Mouse (Mus musculus) CH12.LX (cell line): ENCODE measurements at regions not wholly inside any gene's neighbourhood (a gene's known extent, or its start where the extent isn't known, plus 50 kb on each side); places are given as distances from the start of the nearest gene placed in this dataset.

Source experiments
- DNase-seq: peaks from one replicate; pipeline ENCODE4 v3.0.0-alpha.2; 2013; ENCODE audit errors: extremely low read depth
- H3K27ac ChIP-seq: 2 replicates; pipeline ENCODE4 v1.5.1; 2012; ENCODE audit warnings: low read depth, mild to moderate bottlenecking, control low read depth, moderate library complexity; ENCODE audit not compliant: insufficient read depth
- H3K27me3 ChIP-seq: replicated peaks from 2 replicates; pipeline ENCODE3; 2012; ENCODE audit warnings: inconsistent platforms
- H3K36me3 ChIP-seq, 2 experiments: replicated peaks in 1 of 2; 2 replicates each; pipeline versions ENCODE3 to v1.6.1; 2012; ENCODE audit warnings: inconsistent platforms in 1 of 2, low read length in 1 of 2, mild to moderate bottlenecking in 1 of 2, mixed read lengths in 1 of 2, moderate library complexity in 1 of 2; ENCODE audit not compliant: control insufficient read depth in 1 of 2, insufficient read depth in 1 of 2
- H3K4me1 ChIP-seq, 2 experiments: 2 replicates each; pipeline ENCODE4 v1.6.1; 2012; ENCODE audit warnings: inconsistent platforms in 1 of 2, moderate library complexity in 1 of 2; ENCODE audit not compliant: insufficient read depth in 2 of 2, control insufficient read depth in 1 of 2
- H3K4me2 ChIP-seq: 2 replicates; pipeline ENCODE4 v1.6.1; 2012; ENCODE audit warnings: low read depth, mild to moderate bottlenecking, control low read depth; ENCODE audit not compliant: poor library complexity, insufficient read depth, severe bottlenecking
- H3K4me3 ChIP-seq, 3 experiments: fragments of 150-350 bp in 1 of 3; sonication (generic) in 1 of 3; replicated peaks in 1 of 3; 2 replicates each; pipeline versions ENCODE3 to v1.5.1; 2011 to 2012; ENCODE audit warnings: low read depth in 2 of 3, low read length in 2 of 3, mild to moderate bottlenecking in 2 of 3, moderate library complexity in 2 of 3, control low read depth in 1 of 3, improper control_type of control experiment in 1 of 3, inconsistent platforms in 1 of 3, mixed read lengths in 1 of 3; ENCODE audit not compliant: poor library complexity in 1 of 3
- H3K79me2 ChIP-seq: replicated peaks from 2 replicates; pipeline ENCODE4 v1.6.1; 2012; ENCODE audit warnings: mild to moderate bottlenecking, moderate library complexity; ENCODE audit not compliant: control insufficient read depth, poor library complexity, insufficient read depth, severe bottlenecking; ENCODE audit errors: extremely low read depth
- H3K9ac ChIP-seq: 2 replicates; pipeline ENCODE4 v1.6.1; 2012; ENCODE audit warnings: low read depth, mild to moderate bottlenecking, control low read depth, moderate library complexity; ENCODE audit not compliant: insufficient read depth
- H3K9me3 ChIP-seq: replicated peaks from 2 replicates; pipeline ENCODE3; 2012; ENCODE audit warnings: low read length, inconsistent platforms, mixed read lengths
- BHLHE40 ChIP-seq: IDR thresholded peaks from 2 replicates; pipeline ENCODE4 v1.6.1; 2011; ENCODE audit warnings: mild to moderate bottlenecking, low read depth, low read length, improper control_type of control experiment
- CHD1 ChIP-seq: IDR thresholded peaks from 2 replicates; pipeline ENCODE4 v1.6.1; 2012; ENCODE audit warnings: low read depth, low read length, improper control_type of control experiment, inconsistent platforms
- CHD2 ChIP-seq: IDR thresholded peaks from 2 replicates; pipeline ENCODE4 v1.6.1; 2011; ENCODE audit warnings: low read length, improper control_type of control experiment
- GABPA ChIP-seq: IDR thresholded peaks from 2 replicates; pipeline ENCODE4 v1.6.1; 2012; ENCODE audit warnings: low read depth, low read length, improper control_type of control experiment, inconsistent platforms; ENCODE audit not compliant: insufficient replicate concordance
- IRF4 ChIP-seq: IDR thresholded peaks from 2 replicates; pipeline ENCODE4 v1.6.1; 2014; ENCODE audit warnings: low read depth, mild to moderate bottlenecking, inconsistent platforms, low read length, improper control_type of control experiment
- JUN ChIP-seq: IDR thresholded peaks from 2 replicates; pipeline ENCODE4 v1.6.1; 2011; ENCODE audit warnings: low read depth, mild to moderate bottlenecking, low read length, improper control_type of control experiment, moderate library complexity; ENCODE audit not compliant: insufficient read depth
- JUND ChIP-seq: conservative IDR thresholded peaks from 2 replicates; pipeline ENCODE4 v1.6.1; 2011; ENCODE audit warnings: low read depth, low read length, improper control_type of control experiment
- PAX5 ChIP-seq: IDR thresholded peaks from 2 replicates; pipeline ENCODE4 v1.6.1; 2012; ENCODE audit warnings: low read length, inconsistent platforms, mixed read lengths
- POLR2A ChIP-seq: IDR thresholded peaks from 2 replicates; pipeline ENCODE4 v1.6.1; 2011; ENCODE audit warnings: low read depth, mild to moderate bottlenecking, improper control_type of control experiment, low read length
- SIN3A ChIP-seq: IDR thresholded peaks from 2 replicates; pipeline ENCODE4 v1.6.1; 2012; ENCODE audit warnings: low read length, improper control_type of control experiment, inconsistent platforms
- SMC3 ChIP-seq: IDR thresholded peaks from 2 replicates; pipeline ENCODE4 v1.6.1; 2011; ENCODE audit warnings: low read depth, low read length, improper control_type of control experiment
- TBP ChIP-seq: conservative IDR thresholded peaks from 2 replicates; pipeline ENCODE4 v1.6.1; 2011; ENCODE audit warnings: low read depth, low read length, improper control_type of control experiment
- TCF12 ChIP-seq: IDR thresholded peaks from 2 replicates; pipeline ENCODE4 v1.6.1; 2014; ENCODE audit warnings: low read depth, mild to moderate bottlenecking, inconsistent platforms, low read length, improper control_type of control experiment
- UBTF ChIP-seq: IDR thresholded peaks from 2 replicates; pipeline ENCODE4 v1.6.1; 2012; ENCODE audit warnings: low read depth, mild to moderate bottlenecking, inconsistent platforms, low read length, improper control_type of control experiment, moderate library complexity
- USF2 ChIP-seq: conservative IDR thresholded peaks from 2 replicates; pipeline ENCODE4 v1.6.1; 2011; ENCODE audit warnings: low read depth, low read length, improper control_type of control experiment
- ZC3H11A ChIP-seq: IDR thresholded peaks from 2 replicates; pipeline ENCODE4 v1.6.1; 2012; ENCODE audit warnings: low read depth, mild to moderate bottlenecking, inconsistent platforms, low read length, improper control_type of control experiment
- ZKSCAN1 ChIP-seq: IDR thresholded peaks from 2 replicates; pipeline ENCODE4 v1.6.1; 2012; ENCODE audit warnings: low read depth, inconsistent platforms, low read length, improper control_type of control experiment, borderline replicate concordance
- ZMIZ1 ChIP-seq: IDR thresholded peaks from 2 replicates; pipeline ENCODE4 v1.6.1; 2012; ENCODE audit warnings: low read depth, mild to moderate bottlenecking, inconsistent platforms, low read length, improper control_type of control experiment
- ZNF384 ChIP-seq: IDR thresholded peaks from 2 replicates; pipeline ENCODE4 v1.6.1; 2012; ENCODE audit warnings: low read depth, low read length, improper control_type of control experiment, inconsistent platforms
- dilution Hi-C: fragments of 300-500 bp; cut with MboI; formaldehyde crosslinking; loops from 2 replicates; pipeline ENCODE4 v1.14.3; 2020; ENCODE audit warnings: low sequenced_read_pairs; ENCODE audit not compliant: extremely low pct_unique_long_range_greater_than_20kb, extremely low pct_ligation_motif_present
- in situ Hi-C: fragments of 300-500 bp; cut with MboI; formaldehyde crosslinking; loops from 3 replicates; pipeline ENCODE4 v1.14.3; 2019; ENCODE audit warnings: low sequenced_read_pairs, low pct_ligation_motif_present, low pct_unique_long_range_greater_than_20kb, mixed read lengths

GRCm38 (mm10) chr15:93763047-93763446 is 167.4 kb upstream of the Prickle1 start:
- no peak overlapping the region for H3K9ac ChIP-seq
- TF ChIP-seq TBP: no peak
- H3K4me1 ChIP-seq: no peaks in the 10 kb centered on the region
- dilution Hi-C loops: no loop called here
- H3K4me3 ChIP-seq: no peak overlapping the region
- H3K4me2 ChIP-seq: no peak overlapping the region
- DNase-seq: no peak
- no peaks in the 10 kb centered on the region for H3K36me3 ChIP-seq
- H3K9me3 ChIP-seq: peaks cover 42% of the 10 kb centered on the region
- no peaks in the 10 kb centered on the region for H3K27me3 ChIP-seq
- H3K27ac ChIP-seq: no peak overlapping the region
- no peaks in the 10 kb centered on the region for H3K79me2 ChIP-seq
- in situ Hi-C loops: no loop called here

DNA sequence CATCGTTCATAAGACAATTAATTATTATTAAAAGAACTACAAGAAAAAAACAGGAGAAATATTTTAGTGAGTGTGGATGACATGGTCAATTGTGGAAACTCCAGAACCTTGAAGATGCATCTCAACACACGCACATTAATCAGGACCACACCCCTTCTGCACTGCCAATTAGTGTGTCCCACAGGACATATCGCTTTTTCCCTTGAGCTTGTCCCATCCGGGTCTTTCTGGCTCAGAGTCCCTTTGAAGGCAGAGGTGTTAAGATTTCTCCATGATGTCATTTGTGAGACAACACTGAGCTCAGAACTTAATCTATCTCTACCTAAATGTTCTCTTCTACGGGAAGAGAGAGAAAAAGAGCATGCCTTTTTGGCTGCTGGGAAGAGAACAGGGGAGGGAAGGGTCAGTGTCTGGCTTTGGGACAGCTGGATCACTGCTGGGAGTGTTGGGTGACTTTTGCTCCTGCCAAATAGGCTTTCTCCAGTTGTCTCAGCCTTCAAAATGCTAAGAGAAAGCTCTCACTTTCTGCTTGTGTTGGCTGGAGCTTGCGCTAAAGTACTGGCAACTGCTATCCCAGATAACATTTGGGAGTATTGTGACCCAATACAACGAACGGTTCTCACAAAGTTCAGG is 162.6 kb upstream of the Prickle1 start:
- dilution Hi-C loops: no loop called here
- Histone ChIP-seq H3K27ac (no peak overlapping the region), H3K4me3 (no peak overlapping the region), H3K9me3 (peaks cover 29% of the 10 kb centered on the region), H3K4me2 (no peak overlapping the region), H3K9ac (no peak overlapping the region), H3K4me1 (no peaks in the 10 kb centered on the region)
- no peak for DNase-seq
- no peak for TF ChIP-seq PAX5
- TF ChIP-seq UBTF: no peak
- no peak for TF ChIP-seq CHD1
- no peak for TF ChIP-seq GABPA
- TF ChIP-seq, all 38 proteins: peak for 0
- in situ Hi-C loops: no loop called here
- Histone ChIP-seq H3K36me3 (no peaks in the 10 kb centered on the region), H3K27me3 (no peaks in the 10 kb centered on the region), H3K79me2 (no peaks in the 10 kb centered on the region)

GRCm38 (mm10) chr15:93755989-93756388 is 160.3 kb upstream of the Prickle1 start:
- Histone ChIP-seq H3K4me2 (no peak overlapping the region), H3K4me1 (no peaks in the 10 kb centered on the region)
- no peak for DNase-seq
- in situ Hi-C loops: no loop called here
- TF ChIP-seq IRF4: no peak
- no peak for TF ChIP-seq JUND
- no peak for TF ChIP-seq TCF12
- TF ChIP-seq ZC3H11A: no peak
- TF ChIP-seq ZNF384: no peak
- no peak for TF ChIP-seq POLR2A
- TF ChIP-seq BHLHE40: no peak
- no peak for TF ChIP-seq ZKSCAN1
- TF ChIP-seq SMC3: no peak
- TF ChIP-seq JUN: no peak
- no peak for TF ChIP-seq ZMIZ1
- TF ChIP-seq USF2: no peak
- TF ChIP-seq CHD2: no peak
- no peak for TF ChIP-seq SIN3A
- TF ChIP-seq, all 38 proteins: peak for 0
- Histone ChIP-seq H3K9me3 (peaks cover 28% of the 10 kb centered on the region), H3K36me3 (no peaks in the 10 kb centered on the region), H3K9ac (no peak overlapping the region), H3K79me2 (no peaks in the 10 kb centered on the region), H3K27ac (no peak overlapping the region), H3K27me3 (no peaks in the 10 kb centered on the region), H3K4me3 (no peak overlapping the region)
- dilution Hi-C loops: no loop called here
